Mouse (Mus musculus): ENCODE measurements around the gene Scaf8. TPM values are rescaled to one million over a fixed set of nuclear protein-coding genes. Genes with fewer than 3 reads are reported as not detected.

The Scaf8 gene
- polyA plus RNA-seq, 1 experiment, result 0.75 TPM

DNA sequence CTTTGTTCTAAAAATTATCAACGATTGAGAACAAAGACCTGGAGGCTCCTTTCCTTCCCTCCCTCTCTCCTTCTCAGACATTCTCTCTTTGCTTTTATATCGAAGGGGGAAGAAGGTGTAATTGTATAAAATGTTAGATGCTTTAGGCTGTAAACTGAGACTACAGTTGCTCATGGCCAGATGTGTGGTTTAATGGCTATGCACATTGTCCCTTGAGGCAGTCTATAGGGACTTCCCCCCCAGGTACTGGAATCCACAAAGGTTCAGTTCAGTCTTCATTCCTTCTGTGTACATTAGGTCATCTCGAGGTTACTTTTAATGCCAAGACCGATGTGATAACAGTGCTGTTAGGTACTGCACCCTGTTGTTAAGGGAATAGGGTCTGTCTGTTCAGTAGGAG, 89.1 kb downstream of the Scaf8 start:
- no peaks in the 10 kb centered on the region for H3K4me1 ChIP-seq (ENCODE audit: control insufficient read depth)
- H3K27me3 ChIP-seq (ENCODE audit: control insufficient read depth), result no peaks in the 10 kb centered on the region
- no peak overlapping the region for H3K4me3 ChIP-seq (replicated peaks)
- H3K36me3 ChIP-seq (ENCODE audit: control insufficient read depth), result peaks cover 79% of the 10 kb centered on the region
- no peaks in the 10 kb centered on the region for H3K9me3 ChIP-seq (ENCODE audit: control insufficient read depth, low read length)
- no peak for TF ChIP-seq TAL1 (IDR thresholded peaks at IDR 0.05; ENCODE audit: low read length)
- no peak for TF ChIP-seq GATA1 (IDR thresholded peaks at IDR 0.05; ENCODE audit: low read length)

GRCm38 (mm10) chr17:3204826-3205405, 90.1 kb downstream of the Scaf8 start:
- Histone ChIP-seq H3K36me3 (ENCODE audit: control insufficient read depth) (peaks cover 81% of the 10 kb centered on the region), H3K4me3 (replicated peaks) (no peak overlapping the region), H3K27me3 (ENCODE audit: control insufficient read depth) (no peaks in the 10 kb centered on the region), H3K9me3 (ENCODE audit: control insufficient read depth, low read length) (no peaks in the 10 kb centered on the region), H3K4me1 (ENCODE audit: control insufficient read depth) (no peaks in the 10 kb centered on the region)
- TF ChIP-seq TAL1 (IDR thresholded peaks at IDR 0.05; ENCODE audit: low read length) (no peak), GATA1 (IDR thresholded peaks at IDR 0.05; ENCODE audit: low read length) (no peak)

- H3K4me1 ChIP-seq (ENCODE audit: control insufficient read depth), result no peaks in the 10 kb centered on the region
- H3K36me3 ChIP-seq (ENCODE audit: control insufficient read depth), result peaks cover 79% of the 10 kb centered on the region
- H3K27me3 ChIP-seq (ENCODE audit: control insufficient read depth), result no peaks in the 10 kb centered on the region
- no peak overlapping the region for H3K4me3 ChIP-seq (replicated peaks)
- H3K9me3 ChIP-seq (ENCODE audit: control insufficient read depth, low read length), result no peaks in the 10 kb centered on the region
- TF ChIP-seq TAL1 (IDR thresholded peaks at IDR 0.05; ENCODE audit: low read length) (no peak), GATA1 (IDR thresholded peaks at IDR 0.05; ENCODE audit: low read length) (no peak)
Measured at GRCm38 (mm10) chr17:3206527-3207398, 92.0 kb downstream of the Scaf8 start.

GRCm38 (mm10) chr17:3207529-3208240, 92.9 kb downstream of the Scaf8 start:
- TF ChIP-seq GATA1 (IDR thresholded peaks at IDR 0.05; ENCODE audit: low read length), result no peak
- no peak for TF ChIP-seq TAL1 (IDR thresholded peaks at IDR 0.05; ENCODE audit: low read length)
- H3K4me3 ChIP-seq (replicated peaks), result no peak overlapping the region
- H3K36me3 ChIP-seq (ENCODE audit: control insufficient read depth), result peaks cover 79% of the 10 kb centered on the region
- no peaks in the 10 kb centered on the region for H3K27me3 ChIP-seq (ENCODE audit: control insufficient read depth)
- no peaks in the 10 kb centered on the region for H3K9me3 ChIP-seq (ENCODE audit: control insufficient read depth, low read length)
- H3K4me1 ChIP-seq (ENCODE audit: control insufficient read depth), result no peaks in the 10 kb centered on the region

GRCm38 (mm10) chr17:3208471-3208870, 93.7 kb downstream of the Scaf8 start:
- no peaks in the 10 kb centered on the region for H3K27me3 ChIP-seq (ENCODE audit: control insufficient read depth)
- H3K9me3 ChIP-seq (ENCODE audit: control insufficient read depth, low read length), result no peaks in the 10 kb centered on the region
- H3K36me3 ChIP-seq (ENCODE audit: control insufficient read depth), result peaks cover 81% of the 10 kb centered on the region
- H3K4me3 ChIP-seq (replicated peaks), result no peak overlapping the region
- H3K4me1 ChIP-seq (ENCODE audit: control insufficient read depth), result no peaks in the 10 kb centered on the region
- TF ChIP-seq GATA1 (IDR thresholded peaks at IDR 0.05; ENCODE audit: low read length) (no peak), TAL1 (IDR thresholded peaks at IDR 0.05; ENCODE audit: low read length) (no peak)

DNA sequence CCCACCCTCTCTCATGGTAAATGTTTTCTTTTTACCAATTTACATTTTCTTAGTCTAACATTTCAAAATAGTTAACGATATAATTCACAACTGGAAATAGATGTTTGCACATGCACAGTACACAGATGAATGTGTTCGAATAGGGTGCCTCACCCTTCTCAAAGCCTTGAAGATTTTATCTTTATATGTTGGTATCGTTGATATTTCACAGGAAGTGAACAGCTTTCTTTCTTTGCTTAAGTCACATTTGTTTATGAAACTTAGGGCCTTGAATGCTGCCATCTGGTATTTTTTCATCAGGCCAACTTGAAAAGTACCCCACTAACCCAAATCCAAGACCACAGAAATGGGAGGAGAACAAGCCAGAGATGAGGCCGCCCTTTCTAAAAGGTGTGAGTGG, 94.8 kb downstream of the Scaf8 start:
- Histone ChIP-seq H3K36me3 (ENCODE audit: control insufficient read depth) (peaks cover 78% of the 10 kb centered on the region), H3K4me1 (ENCODE audit: control insufficient read depth) (no peaks in the 10 kb centered on the region), H3K9me3 (ENCODE audit: control insufficient read depth, low read length) (no peaks in the 10 kb centered on the region), H3K27me3 (ENCODE audit: control insufficient read depth) (no peaks in the 10 kb centered on the region), H3K4me3 (replicated peaks) (no peak overlapping the region)
- TF ChIP-seq TAL1 (IDR thresholded peaks at IDR 0.05; ENCODE audit: low read length), result no peak
- TF ChIP-seq GATA1 (IDR thresholded peaks at IDR 0.05; ENCODE audit: low read length), result no peak

- Histone ChIP-seq H3K4me1 (ENCODE audit: control insufficient read depth) (no peaks in the 10 kb centered on the region), H3K9me3 (ENCODE audit: control insufficient read depth, low read length) (no peaks in the 10 kb centered on the region), H3K36me3 (ENCODE audit: control insufficient read depth) (peaks cover 79% of the 10 kb centered on the region), H3K27me3 (ENCODE audit: control insufficient read depth) (no peaks in the 10 kb centered on the region), H3K4me3 (replicated peaks) (no peak overlapping the region)
- TF ChIP-seq GATA1 (IDR thresholded peaks at IDR 0.05; ENCODE audit: low read length) (no peak), TAL1 (IDR thresholded peaks at IDR 0.05; ENCODE audit: low read length) (no peak)
Measured at GRCm38 (mm10) chr17:3210134-3210533, 95.4 kb downstream of the Scaf8 start.

GRCm38 (mm10) chr17:3212105-3212504, 97.3 kb downstream of the Scaf8 start:
- H3K9me3 ChIP-seq (ENCODE audit: control insufficient read depth, low read length), result no peaks in the 10 kb centered on the region
- no peaks in the 10 kb centered on the region for H3K27me3 ChIP-seq (ENCODE audit: control insufficient read depth)
- peaks cover 77% of the 10 kb centered on the region for H3K36me3 ChIP-seq (ENCODE audit: control insufficient read depth)
- no peaks in the 10 kb centered on the region for H3K4me1 ChIP-seq (ENCODE audit: control insufficient read depth)
- TF ChIP-seq GATA1 (IDR thresholded peaks at IDR 0.05; ENCODE audit: low read length), result no peak
- TF ChIP-seq TAL1 (IDR thresholded peaks at IDR 0.05; ENCODE audit: low read length), result no peak
- no peak overlapping the region for H3K4me3 ChIP-seq (replicated peaks)

DNA sequence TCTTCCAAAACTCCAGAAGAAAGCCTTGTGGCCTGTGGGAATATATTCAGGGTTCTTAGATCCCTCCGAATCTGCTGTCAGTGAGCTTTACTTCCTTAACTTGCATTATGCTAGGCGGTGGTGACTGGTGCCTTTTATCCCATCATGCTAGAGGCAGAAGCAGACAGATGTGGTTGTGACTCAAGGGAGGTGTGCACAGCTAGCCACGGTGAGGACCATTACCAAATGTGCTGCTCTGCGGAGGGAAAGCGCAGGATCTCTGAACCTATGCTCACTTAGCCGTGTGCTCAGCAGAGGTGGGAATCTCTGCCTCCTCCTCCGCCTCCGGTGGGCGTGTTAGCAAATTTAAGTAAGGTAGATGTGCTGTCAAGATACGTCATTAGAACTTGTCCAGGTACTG, 98.1 kb downstream of the Scaf8 start:
- no peaks in the 10 kb centered on the region for H3K9me3 ChIP-seq (ENCODE audit: control insufficient read depth, low read length)
- peaks cover 79% of the 10 kb centered on the region for H3K36me3 ChIP-seq (ENCODE audit: control insufficient read depth)
- no peak overlapping the region for H3K4me3 ChIP-seq (replicated peaks)
- H3K27me3 ChIP-seq (ENCODE audit: control insufficient read depth), result no peaks in the 10 kb centered on the region
- H3K4me1 ChIP-seq (ENCODE audit: control insufficient read depth), result no peaks in the 10 kb centered on the region
- TF ChIP-seq TAL1 (IDR thresholded peaks at IDR 0.05; ENCODE audit: low read length) (no peak), GATA1 (IDR thresholded peaks at IDR 0.05; ENCODE audit: low read length) (no peak)

Measured in erythroblast, embryonic 14.5 days (primary cell).